Mouse (Mus musculus): ENCODE data around the gene Bco1. TPM values are rescaled to one million over a fixed set of nuclear protein-coding genes. Genes with fewer than 3 reads are reported as not detected.

Gene Bco1
- polyA plus RNA-seq, 1 experiment from 2014 or later: 8.1 TPM

- H3K9me3 ChIP-seq (replicated peaks): no peaks in the 10 kb centered on the region
- no peak overlapping the region for H3K27ac ChIP-seq
- no peak for ATAC-seq (ENCODE audit: low read depth)
- H3K9ac ChIP-seq: no peak overlapping the region
- peaks cover 45% of the 10 kb centered on the region for H3K4me1 ChIP-seq (replicated peaks)
- H3K4me2 ChIP-seq: no peak overlapping the region
- H3K27me3 ChIP-seq: no peaks in the 10 kb centered on the region
- WGBS (ENCODE audit: insufficient replicate concordance): 57% methylated on average over 5 of the region's 5 CpGs
- no peak for DNase-seq
- H3K4me3 ChIP-seq (replicated peaks): no peak overlapping the region
- H3K36me3 ChIP-seq: peaks cover 3% of the 10 kb centered on the region; the same call in 1 of the 2 replicates
Measured at GRCm38 (mm10) chr8:117094053-117094452, 1.6 kb upstream of the Bco1 start.

- ATAC-seq (ENCODE audit: low read depth) (no peak), DNase-seq (no peak)
- Histone ChIP-seq H3K9ac (no peak overlapping the region), H3K27me3 (no peaks in the 10 kb centered on the region), H3K4me3 (replicated peaks) (no peak overlapping the region), H3K4me2 (peak overlapping the region; percentile 37; the same call in 1 of the 2 replicates), H3K4me1 (replicated peaks) (peaks cover 25% of the 10 kb centered on the region), H3K27ac (no peak overlapping the region), H3K36me3 (peaks cover 10% of the 10 kb centered on the region; the same call in 1 of the 2 replicates), H3K9me3 (replicated peaks) (no peaks in the 10 kb centered on the region)
- WGBS (ENCODE audit: insufficient replicate concordance): 64% methylated on average over 10 of the region's 10 CpGs
Measured at GRCm38 (mm10) chr8:117097051-117097563, 1.5 kb downstream of the Bco1 start.

- WGBS (ENCODE audit: insufficient replicate concordance): 66% methylated on average over 11 of the region's 11 CpGs
- Histone ChIP-seq H3K4me1 (replicated peaks) (peaks cover 25% of the 10 kb centered on the region), H3K36me3 (peaks cover 10% of the 10 kb centered on the region; the same call in 1 of the 2 replicates), H3K4me2 (no peak overlapping the region), H3K9ac (no peak overlapping the region), H3K9me3 (replicated peaks) (no peaks in the 10 kb centered on the region), H3K27me3 (no peaks in the 10 kb centered on the region), H3K27ac (no peak overlapping the region), H3K4me3 (replicated peaks) (no peak overlapping the region)
- ATAC-seq (ENCODE audit: low read depth) (no peak), DNase-seq (no peak)
Measured at GRCm38 (mm10) chr8:117097564-117098191, 2.0 kb downstream of the Bco1 start.

DNA sequence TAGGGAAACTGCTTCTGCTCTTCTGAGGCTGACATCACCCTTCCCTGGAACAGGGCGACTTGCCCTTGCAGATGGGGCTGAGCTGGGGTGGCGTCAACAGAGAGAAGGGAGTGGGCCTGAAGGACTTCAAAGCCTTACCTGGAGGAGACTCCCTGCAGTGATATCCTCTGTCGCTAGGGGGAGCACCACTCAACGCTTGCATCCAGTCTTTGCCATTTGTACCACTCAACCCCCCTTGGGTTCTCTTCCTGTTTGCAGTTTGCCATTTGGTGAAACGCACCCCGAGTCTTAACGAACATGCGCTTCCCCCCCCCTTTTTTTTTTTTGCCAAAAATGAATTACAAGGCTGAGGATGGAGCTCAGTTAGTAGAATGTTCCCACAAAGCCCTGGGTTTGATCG, 11.9 kb downstream of the Bco1 start:
- Histone ChIP-seq H3K9ac (no peak overlapping the region), H3K4me2 (no peak overlapping the region), H3K4me3 (replicated peaks) (no peak overlapping the region), H3K27ac (no peak overlapping the region), H3K36me3 (peaks cover 9% of the 10 kb centered on the region), H3K9me3 (replicated peaks) (peaks cover 5% of the 10 kb centered on the region; the same call in 1 of the 2 replicates), H3K27me3 (no peaks in the 10 kb centered on the region), H3K4me1 (replicated peaks) (peaks cover 4% of the 10 kb centered on the region; the same call in 1 of the 2 replicates)
- DNase-seq (peak; percentile 54), ATAC-seq (ENCODE audit: low read depth) (no peak)
- WGBS (ENCODE audit: insufficient replicate concordance): 12% methylated on average over 9 of the region's 9 CpGs

- DNase-seq: no peak
- H3K36me3 ChIP-seq: peaks cover 9% of the 10 kb centered on the region
- H3K9ac ChIP-seq: no peak overlapping the region
- H3K4me3 ChIP-seq (replicated peaks): no peak overlapping the region
- no peak overlapping the region for H3K27ac ChIP-seq
- no peaks in the 10 kb centered on the region for H3K27me3 ChIP-seq
- H3K9me3 ChIP-seq (replicated peaks): peaks cover 5% of the 10 kb centered on the region; the same call in 1 of the 2 replicates
- ATAC-seq (ENCODE audit: low read depth): no peak
- no peak overlapping the region for H3K4me2 ChIP-seq
- WGBS (ENCODE audit: insufficient replicate concordance): 85% methylated on average over 19 of the region's 19 CpGs
- peaks cover 6% of the 10 kb centered on the region; the same call in 1 of the 2 replicates for H3K4me1 ChIP-seq (replicated peaks)
Measured at GRCm38 (mm10) chr8:117109018-117109711, 13.5 kb downstream of the Bco1 start.

GRCm38 (mm10) chr8:117109801-117110390, 14.2 kb downstream of the Bco1 start:
- H3K4me2 ChIP-seq: peak overlapping the region; percentile 13; the same call in 1 of the 2 replicates
- H3K4me3 ChIP-seq (replicated peaks): no peak overlapping the region
- H3K27ac ChIP-seq: no peak overlapping the region
- H3K4me1 ChIP-seq (replicated peaks): peaks cover 10% of the 10 kb centered on the region; the same call in 1 of the 2 replicates
- H3K9ac ChIP-seq: no peak overlapping the region
- peaks cover 5% of the 10 kb centered on the region; the same call in 1 of the 2 replicates for H3K9me3 ChIP-seq (replicated peaks)
- no peaks in the 10 kb centered on the region for H3K27me3 ChIP-seq
- DNase-seq (peak; percentile 57), ATAC-seq (ENCODE audit: low read depth) (no peak)
- H3K36me3 ChIP-seq: peaks cover 9% of the 10 kb centered on the region
- WGBS (ENCODE audit: insufficient replicate concordance): 49% methylated on average over 16 of the region's 16 CpGs

DNA sequence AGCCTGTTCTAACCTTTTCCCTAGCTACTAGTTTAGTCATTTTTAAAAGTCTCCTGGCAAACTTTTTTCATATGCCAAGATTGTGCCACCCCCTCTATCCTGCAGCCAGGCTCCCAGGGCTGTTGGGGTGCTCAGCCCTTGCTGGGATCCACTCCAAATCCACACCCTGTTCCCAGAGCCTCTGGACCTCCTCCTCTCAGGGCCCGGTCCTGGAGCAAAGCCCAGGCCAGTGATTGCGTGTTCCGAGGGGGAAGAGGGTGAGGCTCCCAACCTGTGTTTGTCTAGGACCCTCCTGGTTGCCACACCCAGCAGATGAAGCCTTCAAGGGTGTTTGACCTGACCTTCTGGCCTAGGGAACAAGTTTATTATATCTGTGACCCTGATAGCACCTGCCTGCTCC, 16.0 kb downstream of the Bco1 start:
- Histone ChIP-seq H3K4me1 (replicated peaks) (peaks cover 26% of the 10 kb centered on the region), H3K9me3 (replicated peaks) (peaks cover 5% of the 10 kb centered on the region; the same call in 1 of the 2 replicates), H3K4me2 (no peak overlapping the region), H3K9ac (no peak overlapping the region), H3K27ac (no peak overlapping the region), H3K36me3 (peaks cover 9% of the 10 kb centered on the region), H3K4me3 (replicated peaks) (no peak overlapping the region), H3K27me3 (no peaks in the 10 kb centered on the region)
- no peak for ATAC-seq (ENCODE audit: low read depth)
- DNase-seq: no peak
- WGBS (ENCODE audit: insufficient replicate concordance): 58% methylated on average over 3 of the region's 3 CpGs

GRCm38 (mm10) chr8:117112261-117112660, 16.6 kb downstream of the Bco1 start:
- peaks cover 26% of the 10 kb centered on the region for H3K4me1 ChIP-seq (replicated peaks)
- no peaks in the 10 kb centered on the region for H3K27me3 ChIP-seq
- no peak overlapping the region for H3K4me3 ChIP-seq (replicated peaks)
- peaks cover 9% of the 10 kb centered on the region for H3K36me3 ChIP-seq
- no peak overlapping the region for H3K4me2 ChIP-seq
- 41% methylated on average over 8 of the region's 8 CpGs for WGBS (ENCODE audit: insufficient replicate concordance)
- ATAC-seq (ENCODE audit: low read depth) (no peak), DNase-seq (no peak)
- H3K9ac ChIP-seq: no peak overlapping the region
- H3K27ac ChIP-seq: no peak overlapping the region
- H3K9me3 ChIP-seq (replicated peaks): peaks cover 5% of the 10 kb centered on the region; the same call in 1 of the 2 replicates

- 42% methylated on average over 6 of the region's 6 CpGs for WGBS (ENCODE audit: insufficient replicate concordance)
- Histone ChIP-seq H3K9me3 (replicated peaks) (no peaks in the 10 kb centered on the region), H3K4me3 (replicated peaks) (0 out of 2 replicates have a peak overlapping the region, but pooled peaks have one; percentile 1), H3K36me3 (no peaks in the 10 kb centered on the region), H3K27ac (no peak overlapping the region), H3K27me3 (no peaks in the 10 kb centered on the region), H3K9ac (no peak overlapping the region), H3K4me1 (replicated peaks) (peaks cover 26% of the 10 kb centered on the region), H3K4me2 (peak overlapping the region; percentile 44)
- no peak for DNase-seq
- no peak for ATAC-seq (ENCODE audit: low read depth)
Measured at GRCm38 (mm10) chr8:117115094-117115493, 19.4 kb downstream of the Bco1 start.

- 11% methylated on average over 13 of the region's 13 CpGs for WGBS (ENCODE audit: insufficient replicate concordance)
- Histone ChIP-seq H3K36me3 (no peaks in the 10 kb centered on the region), H3K9me3 (replicated peaks) (no peaks in the 10 kb centered on the region), H3K4me2 (peak overlapping the region; percentile 44), H3K27ac (peak overlapping the region; percentile 43), H3K27me3 (no peaks in the 10 kb centered on the region), H3K4me3 (replicated peaks) (0 out of 2 replicates have a peak overlapping the region, but pooled peaks have one; percentile 1), H3K9ac (0 out of 2 replicates have a peak overlapping the region, but pooled peaks have one; percentile 10), H3K4me1 (replicated peaks) (peaks cover 26% of the 10 kb centered on the region)
- ATAC-seq (ENCODE audit: low read depth) (peak; percentile 76), DNase-seq (peak; percentile 47)
Measured at GRCm38 (mm10) chr8:117115676-117116446, 20.2 kb downstream of the Bco1 start.

Measured in liver, embryonic 13.5 days (tissue).